Mouse (Mus musculus) cerebellum, adult 2 months (tissue): Measurements from ENCODE around the gene Sec61b.

ENCODE experiments used
- CTCF ChIP-seq: fragments of 200-500 bp; IDR thresholded peaks from 2 replicates; pipeline ENCODE4 v1.5.1; 2011; ENCODE audit warnings: low read depth, mild to moderate bottlenecking, control low read depth, low read length, moderate library complexity, borderline replicate concordance; ENCODE audit not compliant: insufficient read depth
- POLR2A ChIP-seq: fragments of 200-500 bp; IDR thresholded peaks from 2 replicates; pipeline ENCODE4 v1.6.1; 2011; ENCODE audit warnings: low read length, control low read depth, borderline replicate concordance; ENCODE audit not compliant: insufficient read depth

- TF ChIP-seq CTCF (no peak), POLR2A (no peak)
These were observed 44.2 kb downstream of the Sec61b start for GRCm38 (mm10) chr4:47518551-47519181.
